Mouse (Mus musculus) lung, adult 2 months (tissue): ENCODE results near the gene Adnp. TPM values are rescaled to one million over a fixed set of nuclear protein-coding genes. Genes with fewer than 3 reads are reported as not detected.
A peak's percentile ranks its signal among the peaks of the same experiment; 100 is the strongest.

ENCODE experiments used
- DNase-seq: peaks from one replicate; pipeline ENCODE4 v3.0.0; 2022
- H3K4me1 ChIP-seq: fragments of 200-500 bp; 2 replicates; pipeline ENCODE4 v1.6.1; 2011; ENCODE audit warnings: low read length; ENCODE audit not compliant: control insufficient read depth, insufficient read depth
- H3K4me3 ChIP-seq: fragments of 200-500 bp; replicated peaks from 2 replicates; pipeline ENCODE3; 2011; ENCODE audit warnings: low read depth, mild to moderate bottlenecking, control low read depth, low read length; ENCODE audit errors: extremely low read depth
- CTCF ChIP-seq: fragments of 200-500 bp; IDR thresholded peaks from 2 replicates; pipeline ENCODE4 v1.5.1; 2011; ENCODE audit warnings: mild to moderate bottlenecking, low read length, control low read depth; ENCODE audit not compliant: insufficient read depth
- POLR2A ChIP-seq: fragments of 200-500 bp; IDR thresholded peaks from 2 replicates; pipeline ENCODE4 v1.6.1; 2011; ENCODE audit warnings: low read depth, mild to moderate bottlenecking, control low read depth, low read length, borderline replicate concordance; ENCODE audit errors: extremely low read depth
- WGBS: fragments of 180-500 bp; shearing (Covaris S2); methylation state at CpG from one replicate; pipeline ENCODE4 v1.1.7; 2018; 5-methylcytosine and 5-hydroxymethylcytosine counted together
- polyA plus RNA-seq: library from polyadenylated mRNA; depleted of rRNA; stranded (reverse); fragments of >200 nt; gene quantifications from 2 replicates; pipeline ENCODE4 v1.2.3, GENCODE M21; 2012

Adnp gene
- polyA plus RNA-seq, 1 experiment: 18.3 TPM

- TF ChIP-seq CTCF (no peak), POLR2A (no peak)
- 82% methylated on average over 3 of the region's 3 CpGs for WGBS
- DNase-seq: no peak
- Histone ChIP-seq H3K4me1 (peaks cover 15% of the 10 kb centered on the region), H3K4me3 (no peak overlapping the region)
Observed at GRCm38 (mm10) chr2:168207883-168208282, 971 bp upstream of the Adnp start.

- TF ChIP-seq POLR2A (no peak), CTCF (no peak)
- DNase-seq: peak; percentile 35
- whole genome bisulfite sequencing: under 1% methylated on average over 49 of the region's 49 CpGs
- peak overlapping the region; percentile 92 for H3K4me3 ChIP-seq
- H3K4me1 ChIP-seq: peaks cover 21% of the 10 kb centered on the region
Observed at GRCm38 (mm10) chr2:168205681-168206631, 956 bp downstream of the Adnp start.

GRCm38 (mm10) chr2:168205265-168205664, 1.6 kb downstream of the Adnp start:
- DNase-seq: peak; percentile 77
- Histone ChIP-seq H3K4me1 (peaks cover 27% of the 10 kb centered on the region), H3K4me3 (peak overlapping the region; percentile 92)
- WGBS: 5% methylated on average over 6 of the region's 6 CpGs
- TF ChIP-seq POLR2A: no peak
- TF ChIP-seq CTCF: peak; percentile 93

GRCm38 (mm10) chr2:168204476-168204999, 2.4 kb downstream of the Adnp start:
- H3K4me3 ChIP-seq: no peak overlapping the region
- no peak for TF ChIP-seq POLR2A
- no peak for TF ChIP-seq CTCF
- WGBS: 61% methylated on average over 8 of the region's 8 CpGs
- no peak for DNase-seq
- H3K4me1 ChIP-seq: peaks cover 32% of the 10 kb centered on the region

- no peak for DNase-seq
- WGBS: 58% methylated on average over 4 of the region's 5 CpGs
- no peak overlapping the region for H3K4me3 ChIP-seq
- H3K4me1 ChIP-seq: peaks cover 46% of the 10 kb centered on the region
- TF ChIP-seq CTCF (no peak), POLR2A (no peak)
Observed at GRCm38 (mm10) chr2:168200014-168200691, 6.8 kb downstream of the Adnp start.

GRCm38 (mm10) chr2:168199476-168199875, 7.4 kb downstream of the Adnp start:
- no peak overlapping the region for H3K4me3 ChIP-seq
- WGBS: 63% methylated on average over 4 of the region's 4 CpGs
- peaks cover 41% of the 10 kb centered on the region for H3K4me1 ChIP-seq
- no peak for DNase-seq
- TF ChIP-seq POLR2A (no peak), CTCF (no peak)

- H3K4me3 ChIP-seq: no peak overlapping the region
- 50% methylated on average over 1 of the region's 1 CpGs for WGBS
- TF ChIP-seq CTCF (no peak), POLR2A (no peak)
- DNase-seq: no peak
- peaks cover 43% of the 10 kb centered on the region for H3K4me1 ChIP-seq
Observed at GRCm38 (mm10) chr2:168198421-168198820, 8.5 kb downstream of the Adnp start.

- Histone ChIP-seq H3K4me1 (peaks cover 49% of the 10 kb centered on the region), H3K4me3 (no peak overlapping the region)
- no peak for DNase-seq
- TF ChIP-seq CTCF (no peak), POLR2A (no peak)
- 38% methylated on average over 2 of the region's 2 CpGs for WGBS
Observed at GRCm38 (mm10) chr2:168195721-168196120, 11.2 kb downstream of the Adnp start.

- 41% methylated on average over 2 of the region's 2 CpGs for WGBS
- TF ChIP-seq POLR2A: no peak
- TF ChIP-seq CTCF: no peak
- Histone ChIP-seq H3K4me1 (peaks cover 50% of the 10 kb centered on the region), H3K4me3 (no peak overlapping the region)
- no peak for DNase-seq
Observed at GRCm38 (mm10) chr2:168193685-168194084, 13.2 kb downstream of the Adnp start.
